Mouse (Mus musculus) brain, embryonic 14.5 days (tissue): ENCODE results near the gene Ddx10.

Experiments
- CTCF ChIP-seq: fragments of 200-500 bp; IDR thresholded peaks from 2 replicates; pipeline ENCODE4 v1.5.1; 2012; ENCODE audit warnings: inconsistent platforms, mild to moderate bottlenecking, moderate library complexity, borderline replicate concordance; ENCODE audit not compliant: insufficient read depth, insufficient read length; ENCODE audit errors: extremely low read depth
- POLR2A ChIP-seq: fragments of 200-500 bp; IDR thresholded peaks from 2 replicates; pipeline ENCODE4 v1.6.1; 2012; ENCODE audit warnings: mild to moderate bottlenecking, inconsistent platforms, borderline replicate concordance; ENCODE audit not compliant: poor library complexity, insufficient read depth, insufficient read length, severe bottlenecking; ENCODE audit errors: extremely low read depth

GRCm38 (mm10) chr9:53278997-53279396, 31.1 kb upstream of the Ddx10 start:
- TF ChIP-seq CTCF (no peak), POLR2A (no peak)
